Mouse (Mus musculus): Measurements from ENCODE around the gene Etv1.

GRCm38 (mm10) chr12:38783291-38783690 is 4.1 kb downstream of the Etv1 start:
- no peak for TF ChIP-seq CTCF (IDR thresholded peaks at IDR 0.05; ENCODE audit: low read depth)
- no peak for TF ChIP-seq EP300 (IDR thresholded peaks at IDR 0.05; ENCODE audit: low read depth)
